Mouse (Mus musculus) liver, postnatal 0 days (tissue): ENCODE measurements at regions not wholly inside any gene's neighbourhood (a gene's known extent, or its start where the extent isn't known, plus 50 kb on each side); places are given as distances from the start of the nearest gene placed in this dataset.

Source experiments
- ATAC-seq: fragments of 200-750 bp; cut with Nextera tagmentation; 2 replicates; pipeline ENCODE4 v1.8.0; 2017; ENCODE audit warnings: mild to moderate bottlenecking, moderate library complexity
- DNase-seq: peaks from one replicate; pipeline ENCODE4 v3.0.0-alpha.2; 2016
- H3K27ac ChIP-seq: fragments of 300-500 bp; sonication (generic); 2 replicates; pipeline ENCODE4 v1.5.1; 2014; ENCODE audit warnings: antibody characterized with exemption, moderate library complexity, mild to moderate bottlenecking, low read depth
- H3K27me3 ChIP-seq: fragments of 300-500 bp; sonication (generic); 2 replicates; pipeline ENCODE4 v1.6.1; 2014; ENCODE audit warnings: low read length, control low read depth, mixed read lengths; ENCODE audit not compliant: insufficient read depth
- H3K36me3 ChIP-seq: fragments of 300-500 bp; sonication (generic); replicated peaks from 2 replicates; pipeline ENCODE4 v1.6.1; 2014; ENCODE audit warnings: mild to moderate bottlenecking, control low read depth, low read length, moderate library complexity, mixed read lengths; ENCODE audit not compliant: insufficient read depth
- H3K4me1 ChIP-seq: fragments of 300-500 bp; sonication (generic); 2 replicates; pipeline ENCODE4 v1.6.1; 2014; ENCODE audit warnings: antibody characterized with exemption, mild to moderate bottlenecking, control low read depth; ENCODE audit not compliant: insufficient read depth
- H3K4me2 ChIP-seq: fragments of 300-500 bp; sonication (generic); 2 replicates; pipeline ENCODE4 v1.6.1; 2014; ENCODE audit warnings: low read depth, mild to moderate bottlenecking, low read length, moderate library complexity, mixed read lengths
- H3K4me3 ChIP-seq: fragments of 300-500 bp; sonication (generic); 2 replicates; pipeline ENCODE4 v1.5.1; 2014; ENCODE audit warnings: low read depth, low read length
- H3K9ac ChIP-seq: fragments of 300-500 bp; sonication (generic); replicated peaks from 2 replicates; pipeline ENCODE4 v1.6.1; 2014; ENCODE audit warnings: mild to moderate bottlenecking, moderate library complexity
- H3K9me3 ChIP-seq: fragments of 300-500 bp; sonication (generic); 2 replicates; pipeline ENCODE4 v1.6.1; 2016; ENCODE audit warnings: mild to moderate bottlenecking, control low read depth, low read length, mixed read lengths
- CTCF ChIP-seq: sonication (generic); IDR thresholded peaks from 2 replicates; pipeline ENCODE4 v1.5.1; 2016; ENCODE audit warnings: antibody characterized with exemption, low read depth
- EP300 ChIP-seq: IDR thresholded peaks from 2 replicates; pipeline ENCODE4 v1.6.1; 2016; ENCODE audit warnings: antibody characterized with exemption, low read depth, mild to moderate bottlenecking
- WGBS: fragments of 180-500 bp; shearing (Covaris S2); extraction: QIAGEN DNeasy Blood & Tissue Kit; methylation state at CpG from one replicate; pipeline ENCODE4 v1.1.7; 2014; ENCODE audit not compliant: insufficient replicate concordance; 5-methylcytosine and 5-hydroxymethylcytosine counted together

GRCm38 (mm10) chr1:185096741-185097140 is 97.4 kb upstream of the Mark1 start:
- Histone ChIP-seq H3K4me1 (no peaks in the 10 kb centered on the region; the same call in 1 of the 2 replicates), H3K27ac (no peak overlapping the region), H3K9me3 (no peaks in the 10 kb centered on the region), H3K27me3 (no peaks in the 10 kb centered on the region; the same call in 1 of the 2 replicates), H3K4me3 (no peak overlapping the region), H3K9ac (no peak overlapping the region), H3K36me3 (no peaks in the 10 kb centered on the region), H3K4me2 (no peak overlapping the region)
- TF ChIP-seq CTCF (no peak), EP300 (no peak)
- ATAC-seq: no peak
- DNase-seq: no peak
- 76% methylated on average over 4 of the region's 4 CpGs for WGBS

GRCm38 (mm10) chr1:185092757-185093156 is 93.4 kb upstream of the Mark1 start:
- WGBS: 68% methylated on average over 5 of the region's 5 CpGs
- H3K9ac ChIP-seq: no peak overlapping the region
- ATAC-seq: no peak

GRCm38 (mm10) chr1:185091816-185092558 is 92.6 kb upstream of the Mark1 start:
- Histone ChIP-seq H3K27ac (no peak overlapping the region), H3K9me3 (no peaks in the 10 kb centered on the region), H3K9ac (no peak overlapping the region), H3K36me3 (no peaks in the 10 kb centered on the region), H3K4me1 (no peaks in the 10 kb centered on the region), H3K27me3 (no peaks in the 10 kb centered on the region), H3K4me3 (no peak overlapping the region), H3K4me2 (no peak overlapping the region)
- WGBS: 39% methylated on average over 21 of the region's 21 CpGs
- no peak for TF ChIP-seq CTCF
- TF ChIP-seq EP300: no peak
- DNase-seq (no peak), ATAC-seq (no peak)

More at GRCm38 (mm10) chr1:185092757-185093156, 93.4 kb upstream of the Mark1 start:
- no peaks in the 10 kb centered on the region for H3K4me1 ChIP-seq
- no peaks in the 10 kb centered on the region for H3K27me3 ChIP-seq
- no peaks in the 10 kb centered on the region for H3K9me3 ChIP-seq
- DNase-seq: no peak
- no peak for TF ChIP-seq EP300
- TF ChIP-seq CTCF: no peak
- H3K27ac ChIP-seq: no peak overlapping the region
- no peak overlapping the region for H3K4me3 ChIP-seq
- no peak overlapping the region for H3K4me2 ChIP-seq
- H3K36me3 ChIP-seq: no peaks in the 10 kb centered on the region

GRCm38 (mm10) chr1:185089196-185089595 is 89.8 kb upstream of the Mark1 start:
- H3K9me3 ChIP-seq: no peaks in the 10 kb centered on the region

GRCm38 (mm10) chr1:185083191-185083590 is 83.8 kb upstream of the Mark1 start:
- Histone ChIP-seq H3K4me1 (no peaks in the 10 kb centered on the region), H3K27ac (no peak overlapping the region), H3K4me3 (no peak overlapping the region), H3K36me3 (no peaks in the 10 kb centered on the region), H3K4me2 (no peak overlapping the region), H3K27me3 (no peaks in the 10 kb centered on the region), H3K9ac (no peak overlapping the region), H3K9me3 (no peaks in the 10 kb centered on the region)
- WGBS: 65% methylated on average over 5 of the region's 5 CpGs
- ATAC-seq (no peak), DNase-seq (no peak)
- TF ChIP-seq CTCF (no peak), EP300 (no peak)

More at GRCm38 (mm10) chr1:185089196-185089595, 89.8 kb upstream of the Mark1 start:
- TF ChIP-seq CTCF: no peak
- no peak for TF ChIP-seq EP300
- ATAC-seq: no peak
- 90% methylated on average over 2 of the region's 2 CpGs for WGBS
- Histone ChIP-seq H3K36me3 (no peaks in the 10 kb centered on the region), H3K4me2 (no peak overlapping the region), H3K27ac (no peak overlapping the region), H3K4me3 (no peak overlapping the region), H3K4me1 (no peaks in the 10 kb centered on the region), H3K9ac (no peak overlapping the region), H3K27me3 (no peaks in the 10 kb centered on the region)
- DNase-seq: no peak

- H3K27me3 ChIP-seq: no peaks in the 10 kb centered on the region
- DNase-seq: no peak
- TF ChIP-seq EP300 (no peak), CTCF (no peak)
- no peaks in the 10 kb centered on the region for H3K4me1 ChIP-seq
- 43% methylated on average over 3 of the region's 3 CpGs for WGBS
- no peak overlapping the region for H3K4me2 ChIP-seq
- H3K36me3 ChIP-seq: no peaks in the 10 kb centered on the region
- no peaks in the 10 kb centered on the region for H3K9me3 ChIP-seq
- ATAC-seq: no peak
- H3K9ac ChIP-seq: no peak overlapping the region
- H3K4me3 ChIP-seq: no peak overlapping the region
- H3K27ac ChIP-seq: no peak overlapping the region
Measured at GRCm38 (mm10) chr1:185080118-185080517, 80.7 kb upstream of the Mark1 start.
